Mouse (Mus musculus): ENCODE measurements around the gene Slc24a1. TPM values are rescaled to one million over a fixed set of nuclear protein-coding genes. Genes with fewer than 3 reads are reported as not detected.

Gene Slc24a1
- total RNA-seq, 2 experiments from 2014 or later = 0.12 to 0.28 TPM

GRCm38 (mm10) chr9:64938535-64938934 is 12.9 kb downstream of the Slc24a1 start:
- DNase-seq (ENCODE audit: low spot score in 2 of 2) = no peak

- DNase-seq (ENCODE audit: low spot score in 2 of 2) = no peak
Measured at GRCm38 (mm10) chr9:64937491-64937890, 13.9 kb downstream of the Slc24a1 start.

GRCm38 (mm10) chr9:64936508-64936907 is 14.9 kb downstream of the Slc24a1 start:
- DNase-seq (ENCODE audit: low spot score in 2 of 2) = peak; percentile 46 to 48

GRCm38 (mm10) chr9:64934015-64934754 is 17.2 kb downstream of the Slc24a1 start:
- DNase-seq (ENCODE audit: low spot score in 2 of 2) = no peak

GRCm38 (mm10) chr9:64931751-64932610 is 19.4 kb downstream of the Slc24a1 start:
- DNase-seq (ENCODE audit: low spot score in 2 of 2) = no peak

- no peak for DNase-seq (ENCODE audit: low spot score in 2 of 2)
Measured at GRCm38 (mm10) chr9:64930256-64930655, 21.2 kb downstream of the Slc24a1 start.

- DNase-seq (ENCODE audit: low spot score in 2 of 2) = peak; percentile 58 to 77
Measured at GRCm38 (mm10) chr9:64926201-64926991, 25.0 kb downstream of the Slc24a1 start.

- no peak for DNase-seq (ENCODE audit: low spot score in 2 of 2)
Measured at GRCm38 (mm10) chr9:64925771-64926170, 25.6 kb downstream of the Slc24a1 start.

- no peak for DNase-seq (ENCODE audit: low spot score in 2 of 2)
Measured at GRCm38 (mm10) chr9:64918560-64918959, 32.8 kb downstream of the Slc24a1 start.

- DNase-seq (ENCODE audit: low spot score in 2 of 2) = no peak
Measured at GRCm38 (mm10) chr9:64914629-64915028, 36.8 kb downstream of the Slc24a1 start.

GRCm38 (mm10) chr9:64913973-64914372 is 37.4 kb downstream of the Slc24a1 start:
- no peak for DNase-seq (ENCODE audit: low spot score in 2 of 2)

- DNase-seq (ENCODE audit: low spot score in 2 of 2) = no peak
Measured at GRCm38 (mm10) chr9:64913406-64913805, 38.0 kb downstream of the Slc24a1 start.

GRCm38 (mm10) chr9:64907441-64907840 is 44.0 kb downstream of the Slc24a1 start:
- no peak for DNase-seq (ENCODE audit: low spot score in 2 of 2)

- no peak for DNase-seq (ENCODE audit: low spot score in 2 of 2)
Measured at GRCm38 (mm10) chr9:64904917-64905640, 46.3 kb downstream of the Slc24a1 start.

- peak; percentile 65 to 80 for DNase-seq (ENCODE audit: low spot score in 2 of 2)
Measured at GRCm38 (mm10) chr9:64903386-64903785, 48.0 kb downstream of the Slc24a1 start.

GRCm38 (mm10) chr9:64902866-64903265 is 48.5 kb downstream of the Slc24a1 start:
- DNase-seq (ENCODE audit: low spot score in 2 of 2) = no peak

- no peak for DNase-seq (ENCODE audit: low spot score in 2 of 2)
Measured at GRCm38 (mm10) chr9:64896605-64897004, 54.8 kb downstream of the Slc24a1 start.

GRCm38 (mm10) chr9:64886008-64886407 is 65.4 kb downstream of the Slc24a1 start:
- DNase-seq (ENCODE audit: low spot score in 2 of 2) = peak in 1 of 2 experiments; percentile 13

Measured in layer of hippocampus, postnatal 14 days (tissue).